Mouse (Mus musculus) kidney, adult 11 months (tissue): ENCODE data around the gene Zfp691.

ENCODE experiments used
- DNase-seq: peaks from one replicate; pipeline ENCODE4 v3.0.0; 2022

The Zfp691 gene

GRCm38 (mm10) chr4:119167068-119167467 lies 6.9 kb downstream of the Zfp691 start:
- no peak for DNase-seq

GRCm38 (mm10) chr4:119165916-119166315 lies 8.1 kb downstream of the Zfp691 start:
- no peak for DNase-seq

GRCm38 (mm10) chr4:119162990-119163389 lies 11.0 kb downstream of the Zfp691 start:
- no peak for DNase-seq

- DNase-seq: no peak
Measured at GRCm38 (mm10) chr4:119161358-119161757, 12.6 kb downstream of the Zfp691 start.

GRCm38 (mm10) chr4:119157891-119158290 lies 16.1 kb downstream of the Zfp691 start:
- DNase-seq: no peak

- DNase-seq: peak; percentile 43
Measured at GRCm38 (mm10) chr4:119157186-119157585, 16.8 kb downstream of the Zfp691 start.

- no peak for DNase-seq
Measured at GRCm38 (mm10) chr4:119148741-119149140, 25.3 kb downstream of the Zfp691 start.

- DNase-seq: no peak
Measured at GRCm38 (mm10) chr4:119147347-119147746, 26.6 kb downstream of the Zfp691 start.

GRCm38 (mm10) chr4:119146816-119147215 lies 27.2 kb downstream of the Zfp691 start:
- no peak for DNase-seq

- peak; percentile 45 for DNase-seq
Measured at GRCm38 (mm10) chr4:119142230-119142871, 31.6 kb downstream of the Zfp691 start.

GRCm38 (mm10) chr4:119141191-119141590 lies 32.8 kb downstream of the Zfp691 start:
- DNase-seq: no peak

- DNase-seq: no peak
Measured at GRCm38 (mm10) chr4:119140126-119140525, 33.9 kb downstream of the Zfp691 start.

- DNase-seq: no peak
Measured at GRCm38 (mm10) chr4:119138776-119139175, 35.2 kb downstream of the Zfp691 start.

GRCm38 (mm10) chr4:119138171-119138570 lies 35.8 kb downstream of the Zfp691 start:
- peak; percentile 83 for DNase-seq

GRCm38 (mm10) chr4:119137313-119137712 lies 36.7 kb downstream of the Zfp691 start:
- DNase-seq: no peak

GRCm38 (mm10) chr4:119133860-119134259 lies 40.1 kb downstream of the Zfp691 start:
- no peak for DNase-seq

GRCm38 (mm10) chr4:119133306-119133705 lies 40.7 kb downstream of the Zfp691 start:
- DNase-seq: no peak

GRCm38 (mm10) chr4:119131189-119131910 lies 42.6 kb downstream of the Zfp691 start:
- no peak for DNase-seq

- DNase-seq: no peak
Measured at GRCm38 (mm10) chr4:119129096-119129495, 44.9 kb downstream of the Zfp691 start.

GRCm38 (mm10) chr4:119128547-119128946 lies 45.4 kb downstream of the Zfp691 start:
- no peak for DNase-seq

GRCm38 (mm10) chr4:119127229-119127628 lies 46.8 kb downstream of the Zfp691 start:
- no peak for DNase-seq

GRCm38 (mm10) chr4:119125577-119126270 lies 48.3 kb downstream of the Zfp691 start:
- DNase-seq: no peak

GRCm38 (mm10) chr4:119124771-119125273 lies 49.2 kb downstream of the Zfp691 start:
- no peak for DNase-seq

- DNase-seq: peak; percentile 90
Measured at GRCm38 (mm10) chr4:119121249-119121648, 52.7 kb downstream of the Zfp691 start.
